Mouse (Mus musculus) thymus, postnatal 25 days (tissue): ENCODE results near the gene Gm26602.
A peak's percentile ranks its signal among the peaks of the same experiment; 100 is the strongest.
"Not testable (repeated sequence)": the region's sequence is repeated elsewhere in the genome, so short reads cannot be mapped to it uniquely, and the experiment has no call there.

Source experiments
- DNase-seq: peaks from one replicate; pipeline ENCODE4 v3.0.0; 2022

Gene Gm26602

DNA sequence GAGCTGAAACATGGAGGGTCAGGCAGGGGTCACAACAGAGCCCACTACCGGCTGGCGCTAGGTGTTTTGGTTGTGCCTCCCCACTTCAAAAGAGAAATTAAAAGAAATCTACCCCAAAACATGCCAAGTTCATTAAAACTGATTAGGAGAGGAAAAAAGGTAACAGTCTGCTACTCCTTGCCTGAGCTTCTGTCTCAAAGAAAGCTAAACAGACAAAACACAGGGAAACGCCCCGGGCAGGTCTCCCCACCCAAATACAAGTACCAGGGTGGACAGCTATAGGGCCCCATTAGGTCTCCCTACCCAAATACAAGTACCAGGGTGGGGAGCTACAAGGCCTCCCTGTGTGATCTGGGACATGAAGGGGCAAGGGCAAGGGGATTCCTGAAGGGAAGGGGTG lies at the start of gene Gm26602:
TSS of gene Gm26602 (plus strand) at position 301 of the 400 bp plus-strand sequence.
- no peak for DNase-seq

DNA sequence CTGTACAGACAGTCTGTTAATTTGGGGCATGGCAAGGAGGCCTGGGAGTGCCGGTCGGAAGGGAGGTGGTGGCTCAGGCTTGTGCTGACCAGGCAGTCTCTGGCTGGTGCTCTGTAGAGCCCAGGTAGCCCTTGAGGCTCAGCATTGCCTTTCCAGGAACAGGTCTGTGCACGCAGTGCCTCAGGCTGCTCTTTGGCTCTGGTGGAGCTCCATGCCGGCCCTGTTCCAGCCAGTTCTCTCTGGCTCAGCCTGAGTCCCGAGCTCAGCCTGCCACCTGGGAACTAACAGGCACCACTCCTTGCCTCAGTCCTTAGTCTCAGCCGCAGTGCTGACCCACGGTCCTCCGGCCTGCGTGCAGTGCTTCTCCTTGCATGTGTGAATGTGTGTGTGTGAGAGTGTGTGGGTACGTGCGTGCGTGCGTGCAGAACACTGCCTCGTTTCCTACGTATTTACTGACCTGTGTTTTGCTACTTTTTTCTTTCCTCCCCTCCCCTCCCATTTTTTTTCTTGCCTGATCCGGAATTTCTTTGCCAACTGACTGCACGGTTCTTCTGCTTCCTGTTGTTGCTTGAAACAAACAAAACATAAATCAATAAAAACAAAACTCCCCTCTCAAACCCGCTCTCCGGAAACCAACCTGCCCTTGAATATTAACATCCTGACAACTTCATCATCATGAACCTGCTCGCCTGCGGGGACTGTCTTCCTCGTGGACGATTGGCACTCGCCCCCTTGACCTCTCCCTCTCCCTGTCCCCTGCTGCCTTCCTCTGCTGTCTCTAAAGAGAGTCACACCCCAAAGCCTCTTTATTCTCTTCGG lies 49.2 kb upstream of the Gm26602 start:
- DNase-seq, result no peak

DNA sequence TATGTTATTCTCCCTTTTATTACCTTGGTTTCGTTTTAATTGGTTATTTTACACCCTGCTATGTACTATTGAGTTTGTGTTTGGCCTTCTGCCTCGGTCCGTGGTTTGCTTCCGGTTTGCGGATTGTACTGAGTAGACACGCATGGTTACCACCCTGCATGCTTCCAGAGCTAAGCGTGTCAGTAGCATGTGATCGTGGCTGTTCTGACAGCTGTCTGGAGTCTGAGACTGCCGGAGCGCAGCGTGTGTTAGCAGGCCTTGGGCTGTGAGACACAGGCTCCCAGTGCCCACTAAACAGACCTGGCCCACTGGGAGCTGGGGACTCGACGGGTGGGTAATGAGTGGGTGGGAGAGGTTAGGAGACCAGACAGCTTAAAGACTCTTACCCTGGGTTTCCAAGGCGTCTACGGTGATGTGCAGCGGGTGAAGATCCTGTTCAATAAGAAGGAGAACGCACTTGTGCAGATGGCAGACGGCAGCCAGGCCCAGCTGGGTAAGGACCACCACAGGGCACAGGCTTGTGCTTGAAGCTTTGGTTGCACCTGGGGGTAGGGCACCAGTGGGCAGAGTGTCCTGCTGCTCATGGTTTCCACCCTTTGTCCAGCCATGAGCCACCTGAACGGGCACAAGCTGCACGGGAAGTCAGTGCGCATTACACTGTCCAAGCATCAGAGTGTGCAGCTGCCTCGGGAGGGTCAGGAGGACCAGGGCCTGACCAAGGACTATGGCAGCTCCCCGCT lies 48.4 kb upstream of the Gm26602 start:
- no peak for DNase-seq

DNA sequence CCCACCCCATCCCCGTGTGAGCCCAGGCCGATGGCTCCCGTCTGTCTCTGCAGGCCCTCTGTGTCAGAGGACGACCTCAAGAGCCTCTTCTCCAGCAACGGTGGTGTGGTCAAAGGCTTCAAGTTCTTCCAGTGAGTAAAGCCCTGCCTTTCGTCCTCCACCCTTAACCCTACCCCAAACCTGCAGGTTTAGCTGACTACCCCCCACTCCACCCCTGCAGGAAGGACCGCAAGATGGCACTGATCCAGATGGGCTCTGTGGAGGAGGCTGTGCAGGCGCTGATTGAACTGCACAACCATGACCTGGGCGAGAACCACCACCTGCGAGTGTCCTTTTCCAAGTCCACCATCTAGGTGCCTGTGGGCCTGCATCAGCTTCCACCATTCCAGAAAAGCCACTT lies 47.7 kb upstream of the Gm26602 start:
- no peak for DNase-seq

DNA sequence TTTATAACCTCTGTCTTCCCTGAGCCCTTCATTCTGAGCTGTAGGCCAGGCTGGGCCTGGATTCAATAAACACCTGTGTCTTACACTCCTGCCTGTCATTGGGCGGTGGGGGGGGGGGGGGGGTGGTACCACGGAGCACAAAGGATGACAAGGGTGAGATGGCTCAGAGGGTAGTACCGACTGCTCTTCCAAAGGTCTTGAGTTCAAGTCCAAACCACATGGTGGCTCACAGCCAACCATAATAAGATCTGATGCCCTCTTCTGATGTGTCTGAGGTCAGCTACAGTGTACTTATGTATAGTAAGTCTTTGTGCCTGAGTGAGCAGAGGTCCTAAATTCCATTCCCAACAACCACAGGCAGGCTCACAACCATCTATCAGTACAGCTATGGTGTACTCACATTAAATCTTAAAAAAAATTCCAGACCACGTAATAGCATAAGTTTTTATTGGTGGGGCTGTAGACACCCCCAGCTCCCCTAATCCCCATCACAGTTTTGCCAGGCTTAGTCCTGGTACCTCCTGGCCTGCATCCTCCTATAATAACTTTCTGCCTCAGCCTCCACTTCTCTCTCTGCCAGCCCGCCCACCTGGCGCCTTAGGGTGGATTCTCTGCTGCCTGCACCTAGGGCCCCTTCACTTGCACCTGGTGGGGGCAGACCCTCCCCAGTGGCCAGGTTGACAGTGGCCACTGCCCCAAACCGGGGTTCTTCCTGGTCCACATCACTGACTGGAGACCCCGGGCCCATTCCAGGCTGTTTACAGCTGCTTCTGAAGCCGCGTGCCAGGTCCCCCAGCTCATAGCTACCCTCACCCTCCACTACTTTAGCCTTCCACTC lies 46.1 kb upstream of the Gm26602 start:
- DNase-seq, result no peak

DNA sequence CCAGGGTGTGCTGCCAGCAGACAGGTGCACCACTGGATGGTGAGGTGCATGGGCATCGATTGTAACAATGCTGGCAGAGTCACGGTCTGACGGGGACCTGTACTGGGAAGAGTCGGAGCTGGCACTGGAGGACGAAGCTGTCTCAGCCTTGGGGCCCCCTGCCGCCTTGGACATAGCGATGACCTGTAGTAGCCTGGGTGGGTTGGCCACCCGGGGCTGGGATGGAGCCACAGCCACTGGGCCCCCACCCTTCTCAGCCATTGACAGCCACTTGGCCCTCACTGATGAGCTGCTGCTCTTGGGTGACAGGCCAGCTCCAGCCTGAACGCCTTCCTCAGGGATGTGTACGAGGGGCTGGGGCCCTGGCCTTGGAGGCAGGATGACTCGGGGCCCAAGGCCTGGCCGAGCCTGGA lies 45.5 kb upstream of the Gm26602 start:
- no peak for DNase-seq

DNA sequence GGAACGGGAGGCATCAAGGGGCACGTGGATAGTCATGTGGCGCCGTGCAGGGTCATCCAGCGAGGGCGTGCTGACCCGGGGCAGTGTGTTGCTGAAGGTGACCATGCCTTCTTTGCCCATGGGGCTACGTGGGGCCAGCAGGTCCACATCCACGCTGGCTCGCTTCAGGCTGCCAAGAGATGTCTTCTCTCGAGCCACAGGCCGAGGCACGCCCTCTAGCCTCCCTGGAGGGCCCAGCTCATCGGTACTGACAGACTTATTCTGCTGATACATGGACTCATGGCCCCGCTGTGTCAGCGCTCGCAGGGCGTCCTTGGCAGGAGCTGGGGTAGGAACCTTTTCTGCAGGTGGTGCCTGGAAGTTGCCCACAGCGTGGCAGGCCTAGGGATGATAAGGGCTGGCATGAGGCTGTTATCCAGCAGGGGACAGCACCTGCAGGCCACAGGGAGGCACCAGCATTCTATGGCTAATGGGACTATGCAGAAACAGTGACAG lies 44.8 kb upstream of the Gm26602 start:
- DNase-seq, result no peak

DNA sequence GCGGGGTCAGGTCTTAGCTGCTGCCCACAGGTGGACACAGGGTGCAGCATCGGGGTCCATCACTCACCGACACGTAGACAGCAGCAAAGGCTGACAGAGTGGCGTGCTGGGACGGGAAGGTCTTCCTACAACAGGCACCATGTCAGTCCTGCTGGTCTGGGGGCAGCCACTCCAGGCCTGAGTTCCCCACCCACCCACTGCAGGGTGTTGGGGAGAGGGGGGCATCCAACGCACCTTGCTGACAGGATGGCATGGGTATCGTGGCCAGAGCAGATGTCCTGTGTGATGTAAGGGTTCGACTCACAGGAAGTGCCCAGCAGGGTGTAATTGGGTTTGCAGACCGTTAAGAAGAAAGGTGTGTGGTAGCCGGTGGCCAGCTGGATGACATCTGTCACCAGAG lies 44.1 kb upstream of the Gm26602 start:
- DNase-seq, result no peak

DNA sequence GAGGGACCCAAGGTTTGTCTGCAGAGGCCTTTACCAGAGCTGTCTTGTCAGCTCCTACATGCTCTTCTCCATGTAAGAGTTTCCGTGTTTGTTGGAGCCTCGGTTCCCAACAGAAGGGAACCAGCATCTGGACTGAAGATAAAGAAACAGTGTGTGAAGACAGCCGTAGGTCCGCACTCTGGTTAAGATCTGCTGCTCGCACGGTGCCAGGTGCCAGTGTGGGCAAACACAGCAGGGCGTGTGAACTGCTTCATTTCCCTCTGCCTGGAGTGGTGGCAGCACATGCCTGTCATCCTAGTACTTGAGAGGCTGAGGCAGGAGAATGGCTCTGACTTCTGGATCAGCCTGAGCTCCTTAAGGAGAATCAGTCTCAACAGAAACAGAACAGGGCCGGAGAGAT lies 38.8 kb upstream of the Gm26602 start:
- DNase-seq, result no peak

DNA sequence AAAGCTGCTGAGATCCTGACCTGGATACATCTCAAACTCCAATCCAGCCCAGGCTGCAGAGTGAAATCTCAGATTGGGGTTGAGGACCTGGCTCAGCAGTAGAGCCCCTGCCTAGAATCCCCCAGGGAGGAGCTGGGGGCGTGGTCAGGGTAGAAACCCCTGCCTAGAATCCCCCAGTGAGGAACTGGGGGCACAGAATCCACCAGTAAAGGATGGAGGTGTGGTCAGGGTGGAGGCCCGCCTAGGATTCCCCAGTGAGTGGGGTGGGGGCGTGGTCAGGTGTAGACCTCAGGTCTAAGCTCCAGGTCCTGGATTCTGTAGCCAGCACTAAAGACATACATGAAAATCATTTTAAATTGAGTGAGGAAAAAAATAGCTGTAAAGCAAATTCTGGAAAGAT lies 37.8 kb upstream of the Gm26602 start:
- DNase-seq, result no peak

DNA sequence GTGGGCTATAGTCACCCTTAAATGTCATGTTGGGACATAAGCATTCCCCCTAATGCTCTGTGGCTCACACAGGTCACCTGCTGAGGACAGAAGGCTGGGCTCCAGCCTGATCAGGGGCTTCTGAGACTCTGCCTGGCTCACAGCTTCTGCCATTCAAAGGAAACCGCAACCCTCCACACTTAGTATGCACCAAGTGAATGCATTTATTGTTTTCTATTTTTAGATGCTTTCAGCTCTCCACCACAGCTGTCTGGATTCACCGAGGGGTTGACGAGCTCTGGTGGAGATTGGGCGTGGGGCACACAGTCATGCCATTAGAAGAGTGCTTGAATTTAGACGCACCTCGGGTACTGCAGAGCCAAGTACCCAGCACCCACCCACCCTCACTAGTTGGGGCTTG lies 37.3 kb upstream of the Gm26602 start:
- DNase-seq, result no peak

DNA sequence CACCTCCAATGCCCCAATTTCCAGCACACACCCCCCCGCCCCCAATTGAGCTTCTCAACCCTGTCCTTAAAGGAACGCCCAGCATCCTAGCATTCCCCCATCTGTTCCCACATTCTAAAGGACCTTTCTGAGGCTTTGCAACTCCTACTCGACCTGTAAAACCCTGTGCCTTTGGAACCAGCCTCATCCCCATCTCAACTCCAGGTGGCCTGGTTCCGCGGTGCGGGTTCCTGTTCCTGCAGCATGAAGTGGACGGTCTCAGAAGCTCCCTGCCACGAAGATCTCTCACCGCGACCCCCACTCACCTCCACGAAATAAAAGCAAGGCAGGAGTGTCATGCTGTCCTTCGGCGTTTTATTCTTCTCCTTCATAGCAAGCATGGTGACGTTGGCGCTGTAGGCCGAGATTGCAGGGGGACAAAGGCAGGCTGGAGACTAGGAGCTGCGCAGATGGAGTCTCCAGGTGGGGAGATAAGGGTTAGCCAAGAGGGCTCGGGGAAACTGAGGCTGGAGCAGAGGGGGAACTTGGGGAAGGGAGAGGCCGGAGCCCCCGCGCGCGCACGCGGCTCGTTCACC lies 36.9 kb upstream of the Gm26602 start:
- no peak for DNase-seq

DNA sequence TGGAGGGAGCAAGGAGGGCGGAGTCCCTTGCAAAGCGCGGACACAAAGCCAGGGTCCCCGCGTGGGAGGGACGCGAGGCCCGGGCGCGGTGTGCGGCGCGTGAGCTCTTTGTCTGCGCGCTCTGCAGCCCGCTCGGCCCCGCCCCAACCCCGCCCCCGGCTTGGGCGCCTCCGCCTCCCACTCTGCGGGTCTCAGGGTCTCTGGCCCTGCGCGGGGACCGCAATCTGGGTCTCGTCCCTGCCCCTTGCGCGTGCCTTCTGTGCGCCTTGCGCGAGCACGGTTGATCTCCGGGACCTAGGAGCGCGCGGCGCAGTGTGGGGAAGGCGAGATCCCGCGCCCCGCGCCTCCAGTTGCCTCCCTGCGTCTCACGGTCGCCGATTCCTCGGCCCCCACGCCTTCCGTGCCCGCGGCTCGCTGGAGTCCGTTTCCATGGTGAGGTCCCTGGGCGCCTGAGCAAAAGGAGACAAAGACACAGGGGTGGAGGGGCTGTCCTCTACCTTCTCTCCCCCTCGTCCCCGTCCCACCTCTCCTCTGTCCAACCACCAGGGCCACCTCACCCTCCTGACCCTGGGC lies 36.3 kb upstream of the Gm26602 start, which contains the start of the genes Prtn3 and Plppr3:
TSS of gene Prtn3 (plus strand) at position 187 of the 573 bp plus-strand sequence.
TSS of gene Plppr3 (minus strand) at position 345 of the 573 bp plus-strand sequence.
- no peak for DNase-seq

DNA sequence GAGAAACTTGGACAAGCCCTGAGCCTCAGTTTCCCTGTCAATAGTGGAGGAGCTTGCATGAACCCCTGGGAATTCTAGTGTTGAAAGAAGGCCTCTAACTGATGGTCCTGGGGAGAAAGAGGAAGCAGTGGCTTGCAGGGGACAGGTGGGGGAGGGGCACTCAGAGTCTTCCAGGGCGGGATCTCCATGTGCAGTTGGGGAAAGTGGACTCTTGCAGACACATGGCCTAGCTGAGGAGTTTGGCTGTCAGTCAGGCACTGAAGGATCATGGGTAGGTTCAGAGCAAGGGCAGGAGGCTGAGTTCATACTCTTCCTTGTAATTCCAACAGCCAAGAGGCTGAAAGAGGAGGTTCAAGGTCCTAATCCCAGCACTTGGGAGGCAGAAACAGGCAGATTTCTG lies 33.5 kb upstream of the Gm26602 start:
- DNase-seq, result no peak

DNA sequence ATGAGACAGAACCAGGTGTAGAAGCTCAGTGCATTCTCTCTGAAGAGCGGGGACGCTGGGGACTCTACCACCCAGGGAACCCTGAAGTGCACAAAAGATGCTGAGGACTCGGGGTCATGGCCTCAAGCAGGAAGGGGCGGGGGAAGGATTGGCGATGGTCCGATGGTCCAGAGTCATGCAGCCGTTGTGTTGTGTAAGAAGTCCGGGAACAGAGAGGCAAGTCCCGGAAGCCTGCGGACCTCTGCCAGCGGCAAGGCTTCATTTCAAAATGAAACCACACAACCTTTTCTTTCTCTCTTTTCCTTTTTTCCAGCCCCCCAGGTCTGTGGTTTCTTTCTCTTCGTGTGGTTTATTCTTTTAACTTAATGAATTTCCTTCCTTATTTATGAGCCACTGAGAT lies 32.9 kb upstream of the Gm26602 start:
- no peak for DNase-seq

DNA sequence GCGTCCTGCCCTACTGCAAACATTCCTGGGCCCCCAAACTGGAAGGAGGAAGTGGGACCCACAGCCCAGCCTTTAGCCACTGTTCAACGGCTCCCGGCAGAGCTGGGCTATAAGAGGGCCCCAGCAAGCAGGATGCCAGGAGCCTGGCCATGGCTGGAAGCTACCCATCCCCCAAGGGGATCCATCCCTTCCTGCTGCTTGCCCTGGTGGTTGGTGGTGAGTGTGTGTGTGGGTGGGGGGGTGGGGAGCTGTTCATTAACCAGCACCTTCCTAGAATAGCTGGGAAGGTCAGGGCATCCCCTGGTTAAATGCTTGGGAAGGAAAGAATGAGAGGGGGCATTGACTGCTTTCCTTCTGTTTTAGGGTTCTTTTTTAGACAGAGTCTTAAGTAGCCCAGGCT lies 31.1 kb upstream of the Gm26602 start:
- DNase-seq, result no peak

DNA sequence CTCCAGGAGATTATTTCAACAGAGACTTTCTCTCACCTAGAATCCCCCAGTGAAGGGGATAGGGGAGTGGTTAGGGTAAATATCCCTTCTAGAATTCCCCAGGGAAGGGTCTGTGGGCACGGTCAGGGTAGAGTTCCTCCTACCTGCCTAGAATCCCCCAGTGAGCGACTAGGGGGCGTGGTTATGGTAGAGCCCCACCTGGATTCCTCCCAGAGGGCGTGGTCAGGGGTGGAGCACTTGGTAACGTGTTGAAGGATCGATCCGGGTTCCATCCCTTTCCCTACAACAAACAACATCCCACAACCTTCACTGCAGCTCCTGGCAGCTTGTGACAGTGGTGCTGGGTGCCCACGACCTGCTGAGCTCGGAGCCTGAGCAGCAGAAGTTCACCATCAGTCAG lies 29.9 kb upstream of the Gm26602 start:
- DNase-seq, result no peak

DNA sequence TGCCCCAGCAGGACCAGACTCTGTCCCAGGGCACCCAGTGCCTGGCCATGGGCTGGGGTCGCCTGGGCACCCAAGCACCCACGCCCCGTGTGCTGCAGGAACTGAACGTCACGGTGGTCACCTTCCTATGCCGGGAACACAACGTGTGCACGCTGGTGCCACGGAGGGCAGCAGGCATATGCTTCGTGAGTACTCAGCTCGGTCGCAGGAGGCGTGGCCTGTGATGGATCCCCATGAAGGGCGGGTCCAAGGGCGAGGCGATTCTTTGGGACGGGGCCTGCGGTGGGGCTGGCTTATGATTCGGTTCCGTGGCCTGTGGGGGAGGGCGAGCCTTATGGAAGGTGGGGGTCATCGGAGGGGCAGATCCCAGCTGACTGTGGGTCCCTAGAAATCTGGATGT lies 28.7 kb upstream of the Gm26602 start:
- DNase-seq, result no peak

DNA sequence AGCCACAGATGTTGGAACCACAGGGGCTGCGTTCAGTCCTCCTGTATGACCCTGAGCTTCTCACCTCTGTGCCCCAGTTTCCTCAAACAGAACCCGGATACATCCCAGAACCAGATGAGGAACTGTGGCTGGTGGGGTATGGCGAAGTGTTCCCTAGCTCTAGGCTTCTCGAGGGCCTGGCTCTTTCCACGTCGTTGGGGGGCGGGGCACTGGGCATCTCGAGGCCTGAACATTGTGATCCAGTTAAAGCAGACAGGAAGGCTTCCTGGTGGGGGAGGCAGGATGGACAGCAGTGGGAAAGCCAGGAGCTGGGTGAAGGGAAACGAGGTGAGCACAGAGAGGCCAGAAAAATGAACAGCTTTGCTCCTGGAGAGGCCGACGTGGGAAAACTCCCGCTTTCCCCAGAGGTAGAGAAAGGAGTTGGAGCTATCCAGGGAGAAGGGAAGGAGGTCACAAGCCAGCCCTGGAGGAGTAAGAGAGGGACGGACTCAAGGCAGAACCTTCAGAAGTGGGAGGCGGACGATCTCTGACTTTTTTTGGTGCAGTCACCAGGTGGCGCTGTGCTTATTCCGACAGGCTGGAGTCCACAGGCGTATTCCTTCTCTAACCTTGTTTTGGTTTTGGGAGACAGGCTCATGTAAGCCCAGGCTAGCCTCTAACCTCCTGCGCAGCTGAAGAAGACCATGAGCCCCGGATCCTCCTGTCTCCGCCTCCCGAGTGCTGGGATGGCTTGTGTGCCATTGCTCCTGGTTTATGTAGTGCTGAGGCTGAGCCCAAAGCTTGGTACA lies 27.2 kb upstream of the Gm26602 start:
- peak; percentile 71 for DNase-seq

DNA sequence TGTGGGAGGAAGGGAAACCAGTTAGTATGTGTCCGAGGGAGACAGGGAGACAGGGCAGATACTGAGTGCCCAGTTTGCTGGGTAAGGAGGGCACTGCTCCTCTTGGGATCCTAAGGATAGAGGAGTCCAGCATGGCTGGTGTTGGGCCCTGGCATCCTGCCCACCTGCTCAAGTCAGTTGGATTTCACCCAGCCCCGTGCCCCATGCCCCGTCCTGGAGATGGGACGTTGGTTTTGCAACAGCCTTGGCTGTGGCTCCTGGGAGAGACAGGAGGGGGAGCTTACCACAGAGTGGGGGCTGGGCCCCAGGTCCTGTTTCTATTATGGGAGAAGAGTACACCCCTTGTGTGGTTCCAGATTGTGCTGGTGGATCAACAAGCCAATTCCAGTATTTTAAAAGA lies 26.2 kb upstream of the Gm26602 start:
- DNase-seq, result no peak

DNA sequence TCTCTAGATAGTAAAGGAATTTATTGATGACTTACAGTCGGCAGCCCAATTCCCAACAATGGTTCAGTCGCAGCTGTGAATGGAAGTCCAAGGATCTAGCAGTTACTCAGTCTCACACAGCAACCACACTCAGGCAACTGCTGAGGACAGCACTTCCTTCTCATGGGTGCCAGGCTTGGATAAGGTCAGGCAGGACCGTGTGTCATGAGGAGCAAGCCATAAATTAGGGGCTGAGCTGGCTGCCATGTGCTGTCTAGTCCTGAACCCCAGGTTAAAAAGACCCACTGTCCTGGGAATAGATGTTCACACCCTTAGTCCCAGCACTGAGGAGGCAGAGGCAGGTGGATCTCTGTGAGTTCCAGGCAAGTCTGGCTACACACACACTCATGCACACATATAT lies 25.7 kb upstream of the Gm26602 start:
- not testable (repeated sequence) for DNase-seq

DNA sequence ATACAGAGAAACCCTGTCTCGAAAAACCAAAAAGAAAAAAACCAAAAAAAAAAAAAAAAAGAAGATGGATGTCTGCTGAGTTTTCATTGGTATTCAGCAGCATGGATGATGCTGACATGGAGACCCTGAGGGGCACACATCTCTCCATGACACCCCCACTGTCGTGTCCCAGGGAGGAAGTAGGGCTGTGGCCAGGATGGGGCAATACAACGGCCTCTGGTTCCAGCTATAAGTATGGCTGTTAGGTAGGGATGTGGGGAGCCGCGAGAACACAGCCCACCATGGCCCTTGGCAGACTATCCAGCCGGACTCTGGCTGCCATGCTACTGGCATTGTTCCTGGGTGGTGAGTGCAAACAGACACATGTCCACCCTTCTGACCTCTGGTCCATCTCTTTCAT lies 24.6 kb upstream of the Gm26602 start, which contains the start of gene Elane:
TSS of gene Elane (plus strand) at position 194 of the 400 bp plus-strand sequence.
- DNase-seq, result no peak
